Mouse (Mus musculus): Measurements from ENCODE around the gene Cox6a1. TPM values are rescaled to one million over a fixed set of nuclear protein-coding genes. Genes with fewer than 3 reads are reported as not detected.
"Not testable (repeated sequence)": the region's sequence is repeated elsewhere in the genome, so short reads cannot be mapped to it uniquely, and the experiment has no call there.

The Cox6a1 gene
- polyA plus RNA-seq, 1 experiment from 2014 or later, result 1,008 TPM

GRCm38 (mm10) chr5:115313668-115313943 lies 35.2 kb downstream of the Cox6a1 start:
- Histone ChIP-seq H3K9me3 (replicated peaks; ENCODE audit: control insufficient read depth, low read length, poor library complexity, severe bottlenecking) (no peaks in the 10 kb centered on the region), H3K9ac (ENCODE audit: low read depth, low read length) (no peak overlapping the region), H3K27ac (ENCODE audit: low read length) (no peak overlapping the region), H3K4me3 (ENCODE audit: low read depth, low read length) (no peak overlapping the region), H3K4me2 (ENCODE audit: low read length) (no peak overlapping the region), H3K27me3 (ENCODE audit: control insufficient read depth, insufficient read depth, low read depth, low read length) (no peaks in the 10 kb centered on the region), H3K36me3 (ENCODE audit: control insufficient read depth, insufficient read depth, low read length) (no peaks in the 10 kb centered on the region), H3K4me1 (ENCODE audit: control insufficient read depth, insufficient read depth, low read length) (peaks cover 3% of the 10 kb centered on the region; the same call in 1 of the 2 replicates)
- 49% methylated on average over 5 of the region's 5 CpGs for WGBS
- ATAC-seq, result no peak

- H3K4me2 ChIP-seq (ENCODE audit: low read length), result no peak overlapping the region
- peaks cover 3% of the 10 kb centered on the region; the same call in 1 of the 2 replicates for H3K4me1 ChIP-seq (ENCODE audit: control insufficient read depth, insufficient read depth, low read length)
- H3K9me3 ChIP-seq (replicated peaks; ENCODE audit: control insufficient read depth, low read length, poor library complexity, severe bottlenecking), result no peaks in the 10 kb centered on the region
- no peak overlapping the region for H3K9ac ChIP-seq (ENCODE audit: low read depth, low read length)
- WGBS, result 80% methylated on average over 10 of the region's 10 CpGs
- H3K27ac ChIP-seq (ENCODE audit: low read length), result no peak overlapping the region
- H3K36me3 ChIP-seq (ENCODE audit: control insufficient read depth, insufficient read depth, low read length), result no peaks in the 10 kb centered on the region
- no peak for ATAC-seq
- no peak overlapping the region for H3K4me3 ChIP-seq (ENCODE audit: low read depth, low read length)
- H3K27me3 ChIP-seq (ENCODE audit: control insufficient read depth, insufficient read depth, low read depth, low read length), result no peaks in the 10 kb centered on the region
Observed at GRCm38 (mm10) chr5:115312816-115313667, 35.7 kb downstream of the Cox6a1 start.

- H3K27ac ChIP-seq (ENCODE audit: low read length), result no peak overlapping the region
- peaks cover 3% of the 10 kb centered on the region; the same call in 1 of the 2 replicates for H3K4me1 ChIP-seq (ENCODE audit: control insufficient read depth, insufficient read depth, low read length)
- H3K4me3 ChIP-seq (ENCODE audit: low read depth, low read length), result no peak overlapping the region
- no peak overlapping the region for H3K4me2 ChIP-seq (ENCODE audit: low read length)
- no peaks in the 10 kb centered on the region for H3K36me3 ChIP-seq (ENCODE audit: control insufficient read depth, insufficient read depth, low read length)
- H3K9me3 ChIP-seq (replicated peaks; ENCODE audit: control insufficient read depth, low read length, poor library complexity, severe bottlenecking), result no peaks in the 10 kb centered on the region
- H3K27me3 ChIP-seq (ENCODE audit: control insufficient read depth, insufficient read depth, low read depth, low read length), result no peaks in the 10 kb centered on the region
- no peak for ATAC-seq
- no peak overlapping the region for H3K9ac ChIP-seq (ENCODE audit: low read depth, low read length)
- WGBS, result 85% methylated on average over 4 of the region's 4 CpGs
Observed at GRCm38 (mm10) chr5:115312354-115312753, 36.4 kb downstream of the Cox6a1 start.

GRCm38 (mm10) chr5:115302190-115302589 lies 46.6 kb downstream of the Cox6a1 start:
- Histone ChIP-seq H3K4me2 (ENCODE audit: low read length) (peak overlapping the region; percentile 82; the same call in 1 of the 2 replicates), H3K4me1 (ENCODE audit: control insufficient read depth, insufficient read depth, low read length) (peaks cover 18% of the 10 kb centered on the region)
- not testable (repeated sequence) for ATAC-seq; H3K9ac ChIP-seq (ENCODE audit: low read depth, low read length); H3K27me3 ChIP-seq (ENCODE audit: control insufficient read depth, insufficient read depth, low read depth, low read length); H3K4me3 ChIP-seq (ENCODE audit: low read depth, low read length); H3K9me3 ChIP-seq (replicated peaks; ENCODE audit: control insufficient read depth, low read length, poor library complexity, severe bottlenecking); H3K36me3 ChIP-seq (ENCODE audit: control insufficient read depth, insufficient read depth, low read length); H3K27ac ChIP-seq (ENCODE audit: low read length)
- 85% methylated on average over 4 of the region's 7 CpGs for WGBS

GRCm38 (mm10) chr5:115301615-115302014 lies 47.2 kb downstream of the Cox6a1 start:
- 31% methylated on average over 13 of the region's 13 CpGs for WGBS
- Histone ChIP-seq H3K9ac (ENCODE audit: low read depth, low read length) (peak overlapping the region; percentile 73), H3K4me2 (ENCODE audit: low read length) (peak overlapping the region; percentile 82), H3K4me1 (ENCODE audit: control insufficient read depth, insufficient read depth, low read length) (peaks cover 18% of the 10 kb centered on the region), H3K27me3 (ENCODE audit: control insufficient read depth, insufficient read depth, low read depth, low read length) (no peaks in the 10 kb centered on the region), H3K9me3 (replicated peaks; ENCODE audit: control insufficient read depth, low read length, poor library complexity, severe bottlenecking) (no peaks in the 10 kb centered on the region), H3K27ac (ENCODE audit: low read length) (peak overlapping the region; percentile 89; the same call in 1 of the 2 replicates), H3K4me3 (ENCODE audit: low read depth, low read length) (peak overlapping the region; percentile 72), H3K36me3 (ENCODE audit: control insufficient read depth, insufficient read depth, low read length) (peaks cover 9% of the 10 kb centered on the region)
- 0 out of 2 replicates have a peak, but pooled peaks have one; percentile 0 for ATAC-seq

GRCm38 (mm10) chr5:115300792-115301614 lies 47.8 kb downstream of the Cox6a1 start, which contains the start of gene Dynll1:
Gene Dynll1, minus strand, starts transcription at chr5:115300999.
- Histone ChIP-seq H3K9me3 (replicated peaks; ENCODE audit: control insufficient read depth, low read length, poor library complexity, severe bottlenecking) (no peaks in the 10 kb centered on the region), H3K36me3 (ENCODE audit: control insufficient read depth, insufficient read depth, low read length) (peaks cover 15% of the 10 kb centered on the region), H3K4me2 (ENCODE audit: low read length) (peak within 1 kb of the TSS; percentile 82), H3K4me3 (ENCODE audit: low read depth, low read length) (peak within 1 kb of the TSS; percentile 72), H3K27me3 (ENCODE audit: control insufficient read depth, insufficient read depth, low read depth, low read length) (no peaks in the 10 kb centered on the region), H3K4me1 (ENCODE audit: control insufficient read depth, insufficient read depth, low read length) (peaks cover 20% of the 10 kb centered on the region), H3K27ac (ENCODE audit: low read length) (peak within 1 kb of the TSS; percentile 89), H3K9ac (ENCODE audit: low read depth, low read length) (peak within 1 kb of the TSS; percentile 73)
- peak; percentile 98 for ATAC-seq
- WGBS, result under 1% methylated on average over 60 of the region's 66 CpGs

- H3K9ac ChIP-seq (ENCODE audit: low read depth, low read length), result peak overlapping the region; percentile 69
- under 1% methylated on average over 42 of the region's 46 CpGs for WGBS
- H3K27ac ChIP-seq (ENCODE audit: low read length), result peak overlapping the region; percentile 89
- no peaks in the 10 kb centered on the region for H3K27me3 ChIP-seq (ENCODE audit: control insufficient read depth, insufficient read depth, low read depth, low read length)
- peaks cover 19% of the 10 kb centered on the region for H3K36me3 ChIP-seq (ENCODE audit: control insufficient read depth, insufficient read depth, low read length)
- H3K4me1 ChIP-seq (ENCODE audit: control insufficient read depth, insufficient read depth, low read length), result peaks cover 20% of the 10 kb centered on the region
- peak; percentile 69 for ATAC-seq
- H3K4me2 ChIP-seq (ENCODE audit: low read length), result peak overlapping the region; percentile 66
- no peaks in the 10 kb centered on the region for H3K9me3 ChIP-seq (replicated peaks; ENCODE audit: control insufficient read depth, low read length, poor library complexity, severe bottlenecking)
- peak overlapping the region; percentile 72 for H3K4me3 ChIP-seq (ENCODE audit: low read depth, low read length)
Observed at GRCm38 (mm10) chr5:115300035-115300744, 48.6 kb downstream of the Cox6a1 start.

GRCm38 (mm10) chr5:115296347-115296746 lies 52.4 kb downstream of the Cox6a1 start:
- ATAC-seq, result no peak
- Histone ChIP-seq H3K9me3 (replicated peaks; ENCODE audit: control insufficient read depth, low read length, poor library complexity, severe bottlenecking) (no peaks in the 10 kb centered on the region), H3K4me3 (ENCODE audit: low read depth, low read length) (no peak overlapping the region), H3K9ac (ENCODE audit: low read depth, low read length) (no peak overlapping the region), H3K27me3 (ENCODE audit: control insufficient read depth, insufficient read depth, low read depth, low read length) (no peaks in the 10 kb centered on the region), H3K4me1 (ENCODE audit: control insufficient read depth, insufficient read depth, low read length) (peaks cover 13% of the 10 kb centered on the region), H3K36me3 (ENCODE audit: control insufficient read depth, insufficient read depth, low read length) (peaks cover 29% of the 10 kb centered on the region), H3K27ac (ENCODE audit: low read length) (0 out of 2 replicates have a peak overlapping the region, but pooled peaks have one; percentile 11), H3K4me2 (ENCODE audit: low read length) (no peak overlapping the region)
- WGBS, result 90% methylated on average over 10 of the region's 10 CpGs
